Mouse (Mus musculus) liver, embryonic 14.5 days (tissue): Measurements from ENCODE around the gene Yipf6.

ENCODE experiments used
- CTCF ChIP-seq: IDR thresholded peaks from 2 replicates; pipeline ENCODE4 v1.5.1; 2016; ENCODE audit warnings: antibody characterized with exemption, low read depth, control low read depth
- EP300 ChIP-seq: IDR thresholded peaks from 2 replicates; pipeline ENCODE4 v1.6.1; 2016; ENCODE audit warnings: antibody characterized with exemption, low read depth

DNA sequence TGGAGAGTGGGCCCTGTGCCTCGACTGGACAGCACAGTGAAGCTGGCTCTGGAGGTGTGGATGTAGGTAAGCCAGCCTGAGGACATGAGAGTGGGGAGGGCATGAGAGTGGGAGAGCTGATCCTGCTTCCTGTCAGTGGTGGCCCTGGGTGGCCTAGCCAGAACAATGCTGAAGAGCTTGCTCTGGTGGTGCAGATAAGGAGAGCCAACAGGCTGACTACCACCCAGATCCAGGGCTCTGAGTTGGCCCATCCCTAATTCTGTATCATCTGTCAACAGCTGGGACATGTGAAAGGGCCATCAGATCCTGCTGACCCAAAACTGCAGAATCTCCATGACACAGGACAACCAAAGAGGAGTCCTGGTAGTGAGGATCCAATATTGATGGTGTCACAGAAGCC is 27.2 kb upstream of the Yipf6 start:
- TF ChIP-seq CTCF (no peak), EP300 (no peak)
